Mouse (Mus musculus) left cerebral cortex, adult 18-20 months (tissue): ENCODE measurements around the gene Hagh. TPM values are rescaled to one million over a fixed set of nuclear protein-coding genes. Genes with fewer than 3 reads are reported as not detected.

Experiments
- DNase-seq, 2 experiments: peaks; one replicate each; pipeline ENCODE4 v3.0.0; 2021 to 2022; ENCODE audit warnings: low spot score in 2 of 2, mixed read lengths in 1 of 2
- total RNA-seq, 2 experiments: library from RNA; stranded (reverse); gene quantifications; 2 replicates each; pipeline ENCODE4 v1.2.3; 2021

Hagh gene
- total RNA-seq, 2 experiments from 2014 or later: 136 to 146 TPM

- no peak for DNase-seq
These were observed 9.8 kb downstream of the Hagh start for GRCm38 (mm10) chr17:24849733-24850064.

DNA sequence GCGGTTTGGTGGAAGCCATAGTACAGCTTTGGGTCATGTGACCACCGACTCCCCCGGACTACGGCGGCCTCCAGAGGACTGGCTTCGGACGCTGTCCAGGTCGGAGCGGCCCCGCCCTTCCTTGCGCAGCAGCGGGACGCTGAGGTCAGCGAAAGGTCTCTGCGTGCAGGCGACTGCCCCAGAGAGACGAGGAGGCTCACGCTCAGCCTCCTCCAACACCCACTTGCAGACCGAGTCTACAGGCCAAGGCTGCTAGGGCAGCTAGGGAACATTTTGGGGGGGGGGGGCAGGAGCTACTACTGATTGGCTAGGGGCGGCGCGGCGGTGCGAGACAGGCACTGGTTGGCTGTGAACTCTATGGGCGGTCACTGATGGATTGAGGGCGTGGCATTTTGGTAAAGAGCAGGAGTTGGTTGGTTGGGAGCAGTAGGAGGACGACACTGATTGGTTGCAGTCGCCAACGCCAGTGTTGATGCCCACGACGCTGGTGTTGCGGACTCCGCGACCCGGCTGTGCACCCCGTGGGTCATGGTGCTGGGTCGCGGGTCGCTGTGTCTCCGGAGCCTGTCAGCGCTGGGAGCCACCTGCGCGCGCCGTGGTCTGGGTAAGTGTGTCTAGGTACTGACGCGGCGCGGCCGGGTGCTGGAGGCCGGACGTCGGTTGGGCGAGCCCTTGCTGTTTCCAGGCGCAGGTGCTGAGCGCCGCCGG is 10.3 kb downstream of the Hagh start, which contains the start of gene Fahd1:
TSS of gene Fahd1 (minus strand) at position 300 of the 708 bp plus-strand sequence.
- peak; percentile 92 to 95 for DNase-seq

- no peak for DNase-seq
These were observed 10.8 kb downstream of the Hagh start for GRCm38 (mm10) chr17:24850773-24851127.

DNA sequence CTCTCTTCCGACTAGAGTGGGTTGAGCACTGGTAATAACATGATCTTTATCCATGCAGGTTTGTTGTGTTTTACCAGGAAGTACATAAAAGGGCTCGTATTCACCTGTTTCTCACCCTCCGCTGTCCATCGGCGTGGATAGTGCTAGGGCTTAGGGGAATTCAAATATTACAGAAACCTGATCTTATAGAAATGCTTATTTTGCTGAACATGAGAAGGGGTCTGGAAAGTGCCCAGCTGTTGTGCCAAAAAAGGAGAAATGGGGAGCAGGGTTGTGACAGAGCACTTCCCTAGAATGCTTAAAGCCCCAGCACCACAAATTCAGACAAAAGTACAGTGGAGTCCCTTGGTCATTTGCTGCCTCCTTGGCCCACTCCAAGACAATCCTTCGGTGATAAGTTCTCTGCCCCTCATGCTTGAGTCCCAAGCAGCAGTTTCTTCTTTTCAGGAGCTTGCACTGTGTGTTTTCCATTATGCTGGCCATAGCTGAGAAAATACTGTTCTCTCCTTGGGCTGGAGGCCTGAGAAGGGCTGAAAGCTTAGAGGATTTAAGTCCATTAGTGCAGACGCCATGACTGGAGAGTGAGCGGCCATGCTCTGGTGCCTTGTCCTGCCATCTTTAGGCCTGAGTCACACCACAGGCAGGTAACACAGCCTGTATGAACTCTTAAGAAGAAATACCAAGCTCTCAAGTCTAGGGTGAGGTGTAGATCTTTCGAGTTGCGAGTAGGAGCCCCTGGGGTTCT is 11.6 kb downstream of the Hagh start:
- no peak for DNase-seq

- DNase-seq: no peak
These were observed 16.0 kb downstream of the Hagh start for GRCm38 (mm10) chr17:24855838-24856464.

DNA sequence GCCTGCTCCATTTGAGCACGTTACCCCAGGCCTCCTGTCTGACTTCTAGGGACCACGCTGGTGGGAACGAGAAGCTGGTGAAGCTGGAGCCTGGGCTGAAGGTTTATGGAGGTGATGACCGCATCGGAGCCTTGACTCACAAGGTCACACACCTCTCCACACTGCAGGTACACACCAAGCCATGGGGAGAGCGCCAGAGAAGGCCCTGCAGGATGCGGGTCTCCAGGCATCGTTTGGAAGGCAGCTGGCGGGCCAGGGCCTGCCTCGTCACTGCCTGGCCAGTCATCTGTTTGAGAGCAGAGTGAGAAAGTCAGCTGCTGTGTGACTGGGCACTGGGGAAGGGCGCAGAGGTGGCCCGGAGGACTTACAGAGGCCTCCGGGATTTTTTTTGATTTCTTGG is 16.6 kb downstream of the Hagh start:
- no peak for DNase-seq

DNA sequence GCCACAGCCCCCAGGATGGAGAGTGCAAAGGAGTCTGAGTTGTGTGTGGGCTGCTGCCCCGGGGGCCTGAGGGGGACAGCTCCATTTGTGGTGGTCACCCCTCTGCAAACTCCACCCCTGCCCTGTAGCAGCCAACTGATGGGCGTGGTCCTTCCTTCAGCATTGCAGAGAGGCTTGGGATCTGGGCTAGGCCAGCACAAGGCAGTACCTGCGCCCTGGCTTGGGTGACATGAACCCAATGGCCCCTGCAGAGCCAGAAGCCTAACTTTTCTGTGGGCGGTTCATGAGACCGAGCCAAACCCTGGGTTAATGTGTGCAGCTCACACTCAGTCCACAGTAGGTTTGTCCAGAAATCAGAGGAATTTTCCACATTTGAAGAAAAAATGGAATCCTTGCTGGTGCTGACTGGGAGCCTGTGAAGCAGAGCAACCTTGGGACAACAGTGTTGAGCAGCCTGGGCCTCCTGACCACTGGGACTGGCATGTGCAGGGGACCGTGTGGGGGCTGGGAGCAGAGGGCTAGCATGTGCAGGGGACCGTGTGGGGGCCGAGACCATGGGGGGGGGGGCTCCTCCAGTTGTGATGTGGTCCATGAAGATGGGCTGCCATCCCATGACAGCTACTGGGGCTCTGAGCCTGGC is 18.0 kb downstream of the Hagh start:
- DNase-seq: no peak

- DNase-seq: no peak
These were observed 19.0 kb downstream of the Hagh start for GRCm38 (mm10) chr17:24858967-24859366.

DNA sequence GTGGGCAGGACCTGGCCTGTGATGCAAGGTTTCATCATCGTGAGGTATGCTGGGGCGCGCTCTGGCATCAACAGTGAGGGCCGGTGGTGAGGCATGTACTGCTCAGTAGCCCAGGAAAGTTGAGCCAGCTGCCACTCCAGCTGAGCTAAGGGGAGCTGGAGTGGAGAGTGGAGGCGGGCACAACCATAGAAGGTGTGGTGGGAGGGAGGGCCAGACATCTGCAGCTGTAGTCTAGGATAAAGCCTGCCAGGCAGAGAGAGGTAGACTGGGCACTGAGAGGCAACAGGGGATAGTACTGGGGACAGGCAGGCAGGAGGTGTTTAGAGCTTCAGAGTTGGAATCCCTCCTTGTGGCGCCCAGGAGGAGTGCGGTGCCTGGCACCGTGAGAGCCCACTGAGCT is 20.1 kb downstream of the Hagh start:
- no peak for DNase-seq

DNA sequence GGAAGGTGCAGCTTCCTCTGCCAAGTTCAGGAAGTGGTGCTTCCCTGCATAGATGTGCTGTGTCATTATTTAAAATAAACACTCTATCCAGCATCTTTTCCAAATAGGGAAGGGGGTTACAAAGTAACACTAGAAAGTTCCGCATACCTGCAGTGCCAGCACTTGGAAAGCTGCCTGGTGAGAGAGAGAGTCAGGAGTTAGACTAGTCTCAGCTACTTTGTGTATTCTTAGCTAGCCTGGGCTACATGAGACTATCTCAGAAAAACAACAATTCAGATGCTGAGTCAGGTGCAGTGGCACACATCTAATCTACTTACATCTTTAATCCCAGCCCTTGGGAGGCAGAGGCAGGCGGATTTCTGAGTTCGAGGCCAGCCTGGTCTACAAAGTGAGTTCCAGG is 21.8 kb downstream of the Hagh start:
- DNase-seq: no peak

DNA sequence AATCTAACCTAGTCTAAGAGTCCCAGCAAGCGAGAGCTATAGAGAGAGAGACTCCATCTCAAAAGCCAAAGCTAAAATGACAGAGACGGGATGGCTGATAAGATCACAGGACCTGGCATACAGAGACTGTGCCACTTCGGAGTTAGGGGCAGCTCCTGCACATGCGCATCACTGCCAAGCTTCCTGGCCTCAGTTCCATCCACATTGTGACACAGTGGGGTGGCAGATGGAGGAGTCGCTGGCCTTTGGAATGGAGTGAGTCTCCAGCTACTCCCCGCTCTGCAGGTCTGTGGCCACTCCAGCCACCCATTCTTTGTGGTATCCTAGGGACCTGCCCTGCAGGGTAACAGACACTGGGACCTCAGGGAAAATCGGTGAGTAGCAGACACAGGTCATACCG is 25.8 kb downstream of the Hagh start, which contains the start of gene Igfals:
TSS of gene Igfals (plus strand) at position 222 of the 400 bp plus-strand sequence.
- DNase-seq: no peak

DNA sequence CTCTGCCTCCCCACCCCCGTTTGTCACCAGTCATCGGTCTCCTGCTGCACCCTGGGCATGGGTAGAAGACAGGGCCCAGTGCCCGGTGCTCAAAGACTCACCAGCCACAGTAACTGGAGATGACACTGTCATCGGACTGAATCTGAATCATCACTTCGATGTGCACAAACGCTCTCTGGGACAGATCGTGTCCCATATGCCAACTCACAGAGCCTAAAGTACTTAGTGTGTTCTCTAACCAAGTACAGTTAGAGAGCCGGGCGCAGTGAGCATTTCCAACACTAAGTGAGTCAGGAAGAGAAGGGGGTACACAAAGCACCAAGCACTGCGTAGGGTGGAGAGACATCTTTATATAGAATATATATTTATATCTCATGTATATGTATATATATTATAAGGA is 28.0 kb downstream of the Hagh start:
- peak in 1 of 2 experiments; percentile 39 for DNase-seq

DNA sequence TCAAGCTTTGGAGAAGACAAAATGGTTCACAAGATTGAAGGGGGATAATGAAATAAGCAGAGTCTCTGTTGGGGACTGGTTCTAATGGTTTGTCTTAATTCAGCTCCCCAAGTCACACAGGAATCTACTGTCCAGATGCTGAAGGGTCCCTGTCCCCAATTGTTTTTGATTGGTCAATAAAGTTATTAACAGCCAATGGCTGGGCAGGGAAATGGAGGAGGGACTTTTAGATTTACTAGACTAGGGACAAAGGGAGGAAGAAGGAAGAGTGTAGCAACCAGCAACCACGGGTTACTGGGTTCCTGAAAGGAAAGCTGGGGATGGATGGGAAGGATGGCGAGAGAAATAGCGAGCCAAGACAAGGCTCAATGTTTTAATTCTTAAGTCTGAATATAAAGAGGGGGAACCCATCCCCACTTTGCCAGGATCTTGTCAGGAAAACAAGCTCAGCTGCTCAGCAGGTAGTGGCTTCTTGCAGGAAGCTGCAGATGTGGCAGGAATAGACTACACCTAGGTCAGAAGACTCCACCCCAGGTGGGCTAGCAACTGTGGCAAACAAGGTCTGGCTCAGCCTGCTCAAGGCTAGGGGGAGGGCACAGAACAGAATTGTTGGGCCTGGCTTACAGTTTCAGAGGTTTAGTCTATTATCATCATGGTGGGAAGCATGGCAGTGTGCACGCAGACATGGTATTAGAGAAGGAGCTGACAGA is 33.9 kb downstream of the Hagh start:
- DNase-seq: no peak

GRCm38 (mm10) chr17:24874405-24874745 is 34.4 kb downstream of the Hagh start:
- no peak for DNase-seq

GRCm38 (mm10) chr17:24874989-24875388 is 35.0 kb downstream of the Hagh start:
- no peak for DNase-seq

- no peak for DNase-seq
These were observed 37.6 kb downstream of the Hagh start for GRCm38 (mm10) chr17:24877336-24878116.

DNA sequence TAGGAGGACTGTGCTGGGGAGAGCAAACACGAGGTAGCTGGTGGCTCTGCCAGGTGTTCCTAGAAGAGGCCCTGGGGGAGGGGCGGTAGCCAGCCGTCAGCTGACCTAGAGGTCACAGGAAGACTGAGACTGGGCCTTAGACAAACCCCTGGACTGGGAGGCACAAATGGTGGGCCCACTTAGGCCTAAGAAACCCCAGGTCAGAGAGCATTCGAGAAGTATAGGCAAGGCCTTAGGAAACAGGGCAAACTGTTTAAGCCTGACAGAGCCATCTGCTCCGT is 38.1 kb downstream of the Hagh start:
- no peak for DNase-seq

DNA sequence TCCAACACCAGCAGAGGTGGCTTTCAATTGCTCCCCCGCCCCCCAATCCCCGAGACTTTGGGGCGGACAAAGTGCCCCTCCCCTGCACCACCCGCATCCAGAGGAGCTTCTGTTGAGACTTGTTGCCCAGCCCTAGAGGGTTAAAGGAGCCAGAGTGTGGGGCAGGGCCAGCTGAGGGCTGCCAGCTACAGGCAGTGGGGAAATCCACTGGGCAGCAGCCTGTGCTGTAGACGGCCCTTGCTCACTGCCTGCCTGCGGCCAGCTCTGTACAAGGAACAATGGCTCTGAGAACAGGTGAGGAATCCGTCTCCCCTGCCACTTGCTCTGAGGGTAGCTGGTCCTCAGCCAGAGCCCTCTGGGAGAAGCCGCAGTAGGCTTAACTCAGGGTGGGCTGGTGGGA is 38.6 kb downstream of the Hagh start:
- DNase-seq: no peak

DNA sequence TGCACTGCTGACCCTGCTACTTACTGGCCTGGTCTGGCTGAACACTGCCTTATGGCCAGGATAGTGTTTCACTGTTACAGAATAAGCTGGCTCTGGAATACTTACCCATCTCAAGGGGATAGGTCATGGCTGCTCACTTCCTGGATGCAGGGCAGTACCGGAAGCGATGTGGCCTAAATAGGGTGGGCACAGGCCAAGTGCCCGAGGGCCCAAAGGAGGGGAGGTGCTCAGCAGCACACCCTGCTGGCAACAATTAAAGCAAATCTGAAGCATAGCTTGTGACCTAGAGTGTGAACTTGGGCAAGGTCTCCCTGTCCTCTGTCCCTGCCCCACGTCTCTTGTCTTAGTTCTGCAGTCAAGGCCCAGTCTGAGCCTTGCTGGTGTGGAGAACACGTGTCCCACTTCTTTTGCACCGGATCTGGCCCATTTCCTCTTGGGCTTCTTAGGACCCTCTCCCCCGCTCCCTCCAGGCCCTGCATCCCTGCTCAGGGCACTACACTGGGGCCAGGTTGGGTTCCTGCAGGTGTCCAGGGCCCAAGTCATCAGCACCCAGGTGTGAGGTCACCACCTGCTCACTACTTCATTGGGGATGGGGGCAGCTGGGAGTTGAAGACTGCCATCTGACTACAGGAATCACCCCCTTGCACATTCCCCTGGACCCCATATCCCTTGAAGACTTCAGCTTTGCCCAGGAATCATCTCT is 41.9 kb downstream of the Hagh start:
- no peak for DNase-seq

GRCm38 (mm10) chr17:24884391-24884790 is 44.4 kb downstream of the Hagh start:
- no peak for DNase-seq
